Mouse (Mus musculus): ENCODE measurements around the gene Clic1.
A peak's percentile ranks its signal among the peaks of the same experiment; 100 is the strongest.
"Not testable (repeated sequence)": the region's sequence is repeated elsewhere in the genome, so short reads cannot be mapped to it uniquely, and the experiment has no call there.

The Clic1 gene

GRCm38 (mm10) chr17:35049561-35050016 lies at the start of gene Clic1:
Gene Clic1 (plus strand): TSS chr17:35049966.
- no peak for DNase-seq

- DNase-seq, result peak; percentile 83 to 84
Observed at GRCm38 (mm10) chr17:35000717-35001451, 48.9 kb upstream of the Clic1 start, which contains the start of gene Vars. Gene Vars (plus strand): TSS chr17:35000987.

DNA sequence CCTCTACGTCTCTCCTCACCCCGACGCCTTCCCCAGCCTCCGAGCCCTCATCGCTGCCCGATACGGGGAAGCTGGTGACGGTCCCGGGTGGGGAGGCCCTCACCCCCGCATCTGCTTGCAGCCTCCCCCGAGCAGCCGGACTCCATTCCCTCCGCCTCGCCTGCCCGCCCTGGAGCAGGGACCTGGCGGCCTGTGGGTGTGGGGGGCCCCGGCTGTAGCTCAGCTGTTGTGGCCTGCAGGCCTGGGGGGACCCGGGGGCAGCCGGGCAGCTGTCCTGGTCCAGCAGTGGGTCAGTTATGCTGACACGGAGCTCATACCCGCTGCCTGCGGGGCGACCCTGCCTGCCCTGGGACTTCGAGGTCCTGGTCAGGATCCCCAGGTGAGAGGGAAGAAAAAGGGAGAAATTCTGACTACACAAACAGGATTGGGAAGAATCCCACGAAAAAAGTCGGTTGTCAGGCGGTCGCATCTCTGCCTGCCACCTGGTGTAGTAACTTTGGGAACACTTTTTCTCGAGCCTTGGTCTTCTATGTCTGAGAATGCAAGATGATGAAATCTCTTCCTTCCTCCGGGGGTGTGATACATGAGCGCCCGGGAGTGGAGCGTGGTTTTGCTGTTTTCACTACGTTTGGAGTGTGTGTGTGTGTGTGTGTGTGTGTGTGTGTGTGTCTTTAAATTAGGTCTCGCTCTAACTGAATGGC lies 48.2 kb upstream of the Clic1 start:
- peak in 1 of 2 experiments; percentile 29 for DNase-seq

DNA sequence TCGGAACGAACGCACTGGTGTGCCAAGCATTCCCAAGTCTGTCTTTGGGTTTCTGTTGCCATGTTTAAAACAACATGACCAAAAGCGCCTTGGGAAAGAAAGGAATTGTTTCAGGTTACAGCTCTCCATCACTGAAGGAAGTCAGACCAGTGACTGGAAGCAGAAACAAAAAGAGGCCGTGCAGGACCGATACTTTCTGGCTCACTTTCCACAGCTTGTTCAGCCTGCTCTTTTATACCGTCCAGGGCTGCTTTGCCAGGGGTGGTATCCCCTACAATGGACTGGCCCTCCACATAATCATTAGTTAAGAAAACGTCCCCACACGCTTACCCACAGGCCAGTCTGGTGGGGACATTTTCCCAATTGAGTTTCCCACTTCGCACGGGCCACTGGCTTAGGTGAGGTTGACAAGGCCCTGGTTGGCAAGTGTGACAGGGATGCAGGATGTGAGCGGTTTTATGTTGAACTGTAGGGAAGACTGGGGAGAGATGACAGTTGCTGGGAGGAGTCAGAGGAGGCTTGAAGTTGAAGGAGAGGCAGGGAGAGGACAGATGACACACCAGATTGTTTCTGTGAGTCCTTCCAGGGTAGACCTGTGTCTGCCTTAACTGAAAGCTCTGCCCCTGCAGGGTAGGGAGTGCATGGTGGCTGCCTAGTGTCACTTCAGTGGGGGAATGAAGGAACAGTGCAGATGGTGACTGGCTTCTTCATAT lies 47.5 kb upstream of the Clic1 start:
- peak in 1 of 2 experiments; percentile 33 for DNase-seq

DNA sequence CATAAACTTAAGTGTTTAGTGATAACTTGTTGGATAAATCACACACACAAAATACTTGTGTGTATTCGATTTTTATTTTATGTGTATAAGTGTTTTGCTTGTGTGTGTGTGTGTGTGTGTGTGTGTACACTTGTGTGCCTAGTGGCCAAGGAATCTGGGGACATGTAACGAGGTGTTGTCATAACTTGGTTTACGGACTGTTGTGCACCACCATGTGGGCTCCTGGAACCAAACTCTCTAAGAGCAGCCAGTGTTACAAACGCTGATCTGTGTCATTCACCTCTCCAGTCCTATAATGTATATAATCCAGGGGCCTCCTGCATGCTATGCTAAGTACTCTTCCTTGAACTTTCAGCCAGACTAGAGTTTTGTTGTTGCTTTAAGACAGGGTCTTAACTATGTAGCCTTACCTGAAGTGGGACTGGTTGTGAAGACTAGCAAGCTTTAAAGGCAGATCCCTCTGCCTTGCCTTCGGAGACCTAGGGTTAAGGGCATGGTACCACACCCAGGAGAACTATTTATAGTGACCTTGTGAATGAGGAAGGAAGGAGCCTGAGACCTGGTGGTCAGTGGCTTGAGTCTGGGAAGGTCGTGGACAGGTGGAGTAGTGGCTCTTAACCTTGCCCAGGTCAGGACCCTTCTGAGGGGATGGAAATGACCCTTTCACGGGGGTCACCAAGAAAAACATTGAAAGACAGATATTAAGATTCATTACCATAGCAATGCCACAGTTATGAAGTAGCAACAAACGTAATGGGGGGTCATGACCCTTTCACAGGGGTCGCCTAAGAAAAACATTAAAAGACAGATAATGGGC lies 46.5 kb upstream of the Clic1 start:
- no peak for DNase-seq

DNA sequence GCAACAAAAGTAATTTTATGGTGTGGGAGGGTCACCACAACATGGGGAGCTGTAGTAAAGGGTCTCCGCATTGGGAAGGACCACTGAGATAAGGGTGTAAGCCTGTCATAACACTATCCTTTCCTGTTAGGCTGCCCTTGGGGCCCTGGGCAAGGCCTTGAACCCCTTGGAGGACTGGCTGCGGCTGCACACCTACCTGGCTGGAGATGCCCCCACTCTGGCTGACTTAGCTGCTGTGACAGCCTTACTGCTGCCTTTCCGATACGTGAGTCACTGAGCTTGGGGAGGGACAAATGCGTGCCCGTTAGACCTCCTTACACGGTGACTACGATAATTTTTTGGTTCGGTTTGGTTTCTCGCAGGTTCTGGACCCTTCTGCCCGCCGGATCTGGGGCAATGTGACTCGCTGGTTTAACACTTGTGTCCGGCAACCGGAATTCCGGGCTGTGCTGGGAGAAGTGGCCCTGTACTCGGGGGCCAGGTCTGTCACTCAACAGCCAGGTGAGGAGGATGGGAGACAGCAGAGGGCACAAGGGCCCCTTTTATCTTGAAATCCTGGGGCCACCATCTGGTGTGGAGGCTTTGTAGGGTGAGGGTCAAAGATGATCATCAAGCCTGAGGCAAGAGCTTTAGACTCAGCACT lies 45.6 kb upstream of the Clic1 start:
- DNase-seq, result no peak

DNA sequence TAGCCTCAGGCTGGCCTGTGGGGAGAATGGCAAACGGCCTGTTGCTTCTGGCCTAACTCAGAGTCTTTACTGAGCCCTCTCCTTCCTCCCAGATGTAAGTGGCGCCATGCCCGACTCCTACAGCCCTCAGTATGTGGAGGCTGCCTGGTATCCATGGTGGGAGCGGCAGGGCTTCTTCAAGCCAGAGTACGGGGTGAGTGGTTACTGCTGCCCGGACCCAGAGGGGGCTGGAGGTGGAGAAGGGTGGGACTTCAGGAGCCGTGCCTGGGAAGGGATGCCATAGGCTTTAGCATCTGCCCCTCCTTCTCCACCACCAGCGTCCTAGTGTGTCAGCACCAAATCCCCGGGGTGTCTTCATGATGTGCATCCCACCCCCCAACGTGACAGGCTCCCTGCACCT lies 44.6 kb upstream of the Clic1 start:
- no peak for DNase-seq

DNA sequence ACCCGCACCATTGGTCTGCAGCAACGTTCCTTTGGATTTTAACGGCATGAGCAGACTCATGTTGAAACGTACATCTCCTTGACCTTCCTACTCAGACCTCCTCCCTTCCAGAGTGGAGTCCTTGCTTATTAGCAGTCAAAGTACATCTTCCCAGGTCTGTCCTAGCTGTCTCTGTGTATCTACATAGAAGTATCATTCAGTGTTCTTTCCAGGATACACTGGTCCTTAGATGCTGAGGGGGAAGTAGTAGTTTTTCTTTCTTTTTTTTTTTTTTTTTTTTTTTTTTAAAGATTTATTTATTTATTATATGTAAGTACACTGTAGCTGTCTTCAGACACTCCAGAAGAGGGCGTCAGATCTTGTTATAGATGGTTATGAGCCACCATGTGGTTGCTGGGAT lies 43.9 kb upstream of the Clic1 start:
- not testable (repeated sequence) for DNase-seq

- no peak for DNase-seq
Observed at GRCm38 (mm10) chr17:35007387-35007991, 42.3 kb upstream of the Clic1 start.

GRCm38 (mm10) chr17:35009586-35009985 lies 40.2 kb upstream of the Clic1 start:
- DNase-seq, result peak; percentile 79 to 81

GRCm38 (mm10) chr17:35011440-35011839 lies 38.3 kb upstream of the Clic1 start:
- DNase-seq, result no peak

- DNase-seq, result no peak
Observed at GRCm38 (mm10) chr17:35012430-35012829, 37.3 kb upstream of the Clic1 start.

DNA sequence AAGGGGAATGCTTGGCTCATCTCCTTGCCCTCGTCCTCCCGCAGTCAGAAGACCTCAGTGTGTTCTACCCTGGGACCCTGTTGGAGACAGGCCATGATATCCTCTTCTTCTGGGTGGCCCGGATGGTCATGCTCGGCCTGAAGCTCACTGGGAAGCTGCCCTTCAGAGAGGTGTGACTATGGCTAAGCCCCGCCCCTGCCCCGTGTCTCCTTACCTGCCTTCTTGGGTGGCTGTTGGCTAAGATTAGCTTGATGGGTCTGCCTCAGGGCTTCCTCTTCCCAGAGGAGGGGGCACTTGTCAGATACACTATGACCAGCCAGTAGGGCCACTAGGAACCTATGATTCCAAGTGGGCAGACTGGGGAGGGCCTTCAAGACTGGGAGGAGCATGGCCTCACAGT lies 36.5 kb upstream of the Clic1 start:
- DNase-seq, result no peak

DNA sequence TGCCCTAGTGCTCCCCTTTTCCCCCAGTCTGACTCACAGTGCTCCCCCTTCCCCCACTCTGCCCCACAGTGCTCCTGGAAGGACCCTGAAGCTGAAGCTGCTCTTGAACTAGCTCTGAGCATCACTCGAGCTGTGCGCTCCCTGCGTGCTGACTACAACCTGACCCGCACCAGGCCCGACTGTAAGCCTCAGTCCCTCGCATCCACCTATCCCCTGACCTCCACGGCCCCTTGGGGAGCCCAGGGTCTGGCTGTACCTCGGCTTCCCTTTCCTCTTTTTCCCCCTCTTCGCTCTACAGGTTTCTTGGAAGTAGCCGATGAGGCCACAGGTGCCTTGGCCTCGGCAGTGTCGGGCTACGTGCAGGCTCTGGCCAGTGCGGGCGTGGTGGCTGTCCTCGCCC lies 34.5 kb upstream of the Clic1 start:
- no peak for DNase-seq

DNA sequence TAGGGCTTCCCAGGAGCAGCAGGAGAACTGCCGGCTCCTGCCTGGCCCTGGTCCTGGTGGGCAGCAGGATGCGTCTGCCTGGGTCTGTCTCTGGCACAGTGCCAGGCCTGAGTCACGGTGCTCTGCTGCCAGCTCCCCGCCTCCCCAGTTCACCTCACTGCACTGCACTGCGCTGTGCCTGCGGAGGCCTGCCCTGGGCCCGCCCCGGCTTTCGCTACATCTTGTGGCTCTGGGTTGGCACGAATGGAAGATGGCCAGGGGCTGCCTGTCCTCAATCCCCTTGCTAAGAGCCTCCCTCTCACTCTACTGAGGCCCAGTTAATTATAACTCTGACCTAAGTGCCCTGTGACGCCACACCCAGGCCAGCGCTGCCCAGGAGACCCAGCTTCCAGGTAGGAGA lies 33.4 kb upstream of the Clic1 start, which contains the start of gene Vwa7:
Gene Vwa7, plus strand, starts transcription at position 204 of the 400 bp plus-strand sequence.
- DNase-seq, result peak; percentile 86 to 89

GRCm38 (mm10) chr17:35016791-35017705 lies 32.7 kb upstream of the Clic1 start:
- no peak for DNase-seq

- peak in 1 of 2 experiments; percentile 27 for DNase-seq
Observed at GRCm38 (mm10) chr17:35017706-35018030, 32.1 kb upstream of the Clic1 start.

DNA sequence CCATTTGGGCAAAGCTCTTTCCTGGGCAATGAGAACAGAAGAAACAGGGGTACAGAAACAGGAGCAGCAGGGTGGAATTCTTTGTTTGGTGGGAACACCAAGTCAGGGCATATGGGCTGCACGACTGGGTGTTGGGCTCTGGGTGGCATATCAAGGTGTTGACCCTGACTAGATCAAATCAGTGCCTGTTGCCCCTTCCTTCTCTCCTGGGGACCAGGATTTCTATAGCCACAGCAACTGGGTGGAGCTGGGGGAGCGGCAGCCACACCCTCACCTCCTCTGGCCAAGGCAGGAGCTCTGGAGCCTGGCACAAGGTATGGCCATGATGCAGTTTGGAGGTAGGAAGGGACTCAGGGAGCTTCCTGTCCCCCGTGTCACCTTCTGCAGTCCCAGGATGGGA lies 31.6 kb upstream of the Clic1 start:
- peak in 1 of 2 experiments; percentile 17 for DNase-seq

GRCm38 (mm10) chr17:35019894-35020293 lies 29.9 kb upstream of the Clic1 start:
- peak in 1 of 2 experiments; percentile 15 for DNase-seq

GRCm38 (mm10) chr17:35020551-35020950 lies 29.2 kb upstream of the Clic1 start:
- DNase-seq, result peak in 1 of 2 experiments; percentile 9

Measured in cerebellum, postnatal 36 days (tissue).